Mouse (Mus musculus) embryo, embryonic 11 days (tissue): ENCODE results near the gene Smap2.
A peak's percentile ranks its signal among the peaks of the same experiment; 100 is the strongest.

ENCODE experiments used
- DNase-seq: peaks from one replicate; pipeline ENCODE4 v3.0.0-alpha.2; 2015

Gene Smap2

GRCm38 (mm10) chr4:120974711-120975427 lies 42.2 kb downstream of the Smap2 start:
- no peak for DNase-seq

- DNase-seq = no peak
Observed at GRCm38 (mm10) chr4:120971842-120972241, 45.2 kb downstream of the Smap2 start.

GRCm38 (mm10) chr4:120969382-120970146 lies 47.5 kb downstream of the Smap2 start:
- DNase-seq = peak; percentile 44

DNA sequence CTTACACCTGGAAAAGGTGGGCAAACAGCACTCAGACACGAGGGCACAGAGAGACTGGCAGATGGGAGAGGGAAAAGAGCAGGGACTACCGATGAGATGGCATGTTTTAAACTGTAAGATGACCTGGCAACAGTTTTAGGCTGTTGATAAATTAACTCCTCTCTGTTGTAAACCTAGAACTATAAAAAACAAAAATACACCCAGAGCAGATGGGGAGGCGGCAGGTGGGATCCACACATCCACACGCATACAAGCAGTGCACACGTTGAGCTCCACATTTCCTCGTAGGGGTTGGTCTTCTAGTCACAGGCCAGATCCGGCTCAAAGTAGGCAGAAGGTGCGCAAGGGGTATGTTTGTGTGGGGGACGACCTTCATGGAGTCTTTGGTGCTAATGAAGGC lies 48.6 kb downstream of the Smap2 start:
- DNase-seq = no peak

DNA sequence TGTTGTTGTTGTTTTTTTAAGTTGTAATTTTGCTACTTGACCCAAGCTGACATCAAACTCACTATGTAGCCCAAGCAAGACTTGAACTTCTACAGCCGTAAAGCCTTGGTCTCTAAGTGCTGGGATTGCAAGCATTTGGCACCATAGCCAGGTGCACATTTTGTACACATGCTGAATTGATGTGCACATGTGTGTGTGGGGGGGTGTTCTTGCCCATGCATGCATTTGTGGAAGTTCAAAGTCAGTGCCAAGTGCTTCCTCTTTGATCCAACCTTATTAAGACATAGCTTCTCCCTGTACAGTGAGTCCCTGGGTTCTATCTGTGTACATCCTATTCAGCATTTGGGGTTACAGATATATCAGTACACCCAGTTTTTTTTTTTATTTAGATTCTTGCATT lies 61.5 kb downstream of the Smap2 start:
- no peak for DNase-seq

- no peak for DNase-seq
Observed at GRCm38 (mm10) chr4:120953667-120954066, 63.4 kb downstream of the Smap2 start.

GRCm38 (mm10) chr4:120953038-120953437 lies 64.0 kb downstream of the Smap2 start:
- no peak for DNase-seq

DNA sequence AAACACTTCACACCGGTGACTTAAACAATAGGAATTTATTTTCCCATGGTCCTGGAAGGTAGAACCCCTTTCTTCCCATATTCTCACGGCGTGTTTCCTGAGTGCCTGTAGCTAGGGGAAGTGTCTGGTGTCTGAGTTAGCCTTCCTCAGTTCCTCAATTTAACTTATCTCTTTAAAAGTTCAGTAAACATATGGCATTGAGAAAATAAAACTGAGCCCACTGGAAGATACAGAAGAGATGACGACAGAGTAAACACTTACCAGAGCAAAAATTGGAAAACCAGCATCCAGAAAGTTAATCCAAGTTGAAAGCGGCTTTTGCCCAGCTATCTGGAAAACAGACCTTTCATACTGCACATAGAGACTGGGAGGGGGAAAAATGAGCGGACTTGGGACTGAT lies 64.9 kb downstream of the Smap2 start:
- DNase-seq = peak; percentile 18

- peak; percentile 95 for DNase-seq
Observed at GRCm38 (mm10) chr4:120951428-120951973, 65.5 kb downstream of the Smap2 start, which contains the start of gene Zfp69. Zfp69 (minus strand) TSS chr4:120951699.

- peak; percentile 35 for DNase-seq
Observed at GRCm38 (mm10) chr4:120950763-120951427, 66.2 kb downstream of the Smap2 start.

DNA sequence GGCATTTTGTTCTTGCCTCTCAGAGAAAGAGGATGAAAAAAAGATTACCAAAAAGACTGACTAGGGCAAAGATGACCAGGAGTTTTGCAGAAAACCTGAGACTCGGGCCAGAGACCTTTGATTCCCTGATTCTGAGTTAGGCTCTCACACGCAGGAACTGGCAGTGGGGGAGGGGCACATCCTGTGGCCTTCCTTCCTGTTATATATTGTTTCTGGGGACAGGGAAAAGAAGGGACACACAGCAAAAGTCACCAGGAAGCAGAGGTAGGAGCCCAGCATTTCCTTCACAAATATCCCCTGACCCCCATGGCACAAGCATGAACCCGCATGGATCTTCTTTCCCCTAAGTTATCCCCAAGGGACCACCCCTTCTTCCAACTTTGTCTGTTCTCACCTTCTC lies 68.1 kb downstream of the Smap2 start:
- DNase-seq = peak; percentile 31

GRCm38 (mm10) chr4:120935006-120935405 lies 82.0 kb downstream of the Smap2 start:
- no peak for DNase-seq

- no peak for DNase-seq
Observed at GRCm38 (mm10) chr4:120930736-120931135, 86.3 kb downstream of the Smap2 start.

DNA sequence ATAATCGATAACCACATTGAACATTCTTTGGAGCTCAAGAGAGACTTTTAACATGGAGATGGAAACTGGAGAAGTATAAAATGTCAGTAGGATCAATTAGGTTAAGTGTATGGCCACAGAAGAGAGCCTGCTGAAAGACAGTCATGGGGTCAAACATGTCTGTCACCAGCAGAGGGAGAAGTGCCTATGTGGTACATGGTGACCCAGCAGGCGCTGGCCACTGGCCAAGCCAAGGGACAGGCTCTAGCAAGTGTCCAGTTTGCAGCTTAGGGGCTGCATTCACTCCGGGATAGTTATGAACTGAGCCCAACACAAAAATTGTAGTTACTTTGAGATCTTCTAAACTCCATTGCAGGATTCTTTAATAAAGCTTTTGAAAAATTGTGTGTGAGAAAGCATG lies 88.4 kb downstream of the Smap2 start:
- DNase-seq = no peak

- DNase-seq = peak; percentile 39
Observed at GRCm38 (mm10) chr4:120925386-120925785, 91.7 kb downstream of the Smap2 start.

DNA sequence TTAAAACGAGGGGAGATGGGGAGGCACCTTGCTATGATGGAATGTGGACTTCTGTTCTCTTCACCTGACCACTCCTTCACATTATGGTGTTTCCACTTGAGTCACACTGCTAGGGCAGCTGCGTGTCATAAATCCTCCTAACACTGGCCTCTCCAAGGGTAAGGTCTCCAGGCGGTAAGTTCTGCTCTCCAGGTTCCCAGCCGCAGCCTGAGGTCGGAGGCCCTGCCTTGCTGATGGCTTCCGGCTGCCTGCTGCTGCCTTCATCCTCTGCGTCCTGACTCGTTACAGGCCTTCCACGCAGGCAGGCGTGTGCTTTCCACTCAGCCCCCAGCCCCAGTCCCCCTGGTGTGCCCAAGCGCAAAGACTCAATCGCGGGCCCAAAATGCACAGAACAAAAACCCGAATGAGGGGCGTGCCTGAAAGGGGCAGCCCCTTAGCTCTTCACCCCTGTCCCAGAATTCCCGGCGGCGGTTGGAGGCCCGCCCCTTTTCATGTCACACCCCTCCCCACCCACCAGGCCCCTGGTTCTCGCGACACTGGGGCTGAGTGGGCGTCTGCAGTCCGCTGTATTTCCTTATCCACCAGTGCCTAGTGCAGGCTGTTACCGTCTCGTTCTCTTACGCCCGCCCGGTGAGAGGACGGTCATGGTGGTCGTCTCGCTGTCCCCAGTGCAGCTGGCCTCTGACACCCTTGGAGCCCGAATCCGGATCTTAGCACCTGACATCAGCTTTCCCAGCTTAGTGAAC lies 92.3 kb downstream of the Smap2 start, which contains the start of gene Exo5:
Gene Exo5, minus strand, starts transcription at position 464 of the 746 bp plus-strand sequence.
- DNase-seq = peak; percentile 96

GRCm38 (mm10) chr4:120921461-120921860 lies 95.6 kb downstream of the Smap2 start:
- no peak for DNase-seq
